Mouse (Mus musculus) bone marrow, adult 2 months (tissue): ENCODE results near the gene Adgrd1.

Experiments
- CTCF ChIP-seq: fragments of 200-500 bp; IDR thresholded peaks from 2 replicates; pipeline ENCODE4 v1.5.1; 2011; ENCODE audit warnings: low read length, control low read depth; ENCODE audit not compliant: control insufficient read depth, insufficient read depth
- POLR2A ChIP-seq: fragments of 200-500 bp; IDR thresholded peaks from 2 replicates; pipeline ENCODE4 v1.6.1; 2011; ENCODE audit warnings: low read depth, mild to moderate bottlenecking, control low read depth, low read length, borderline replicate concordance; ENCODE audit not compliant: control insufficient read depth

DNA sequence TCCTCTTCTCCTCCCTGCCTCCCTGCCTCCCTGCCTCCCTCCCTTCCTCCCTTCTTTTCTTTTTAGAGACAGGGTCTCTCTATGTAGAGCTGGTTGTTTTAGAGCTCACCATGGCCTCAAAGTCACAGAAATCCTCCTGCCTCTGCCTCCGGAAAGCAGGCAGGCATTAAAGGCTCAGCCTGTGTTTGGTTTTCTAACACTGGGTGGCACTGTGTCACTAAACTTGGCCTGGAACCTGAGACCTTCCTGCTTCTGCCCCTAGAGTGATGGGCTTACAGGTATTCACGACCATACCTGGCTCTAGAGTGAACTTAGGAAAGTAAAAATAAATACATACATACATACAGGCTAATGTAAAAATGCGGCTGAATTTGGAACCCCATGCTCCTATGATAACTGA is 44.6 kb upstream of the Adgrd1 start:
- TF ChIP-seq CTCF (no peak), POLR2A (no peak)
